Mouse (Mus musculus): Measurements from ENCODE around the gene Iglon5. TPM values are rescaled to one million over a fixed set of nuclear protein-coding genes. Genes with fewer than 3 reads are reported as not detected.

Gene Iglon5
- polyA plus RNA-seq, 1 experiment from 2014 or later: 0.56 TPM

DNA sequence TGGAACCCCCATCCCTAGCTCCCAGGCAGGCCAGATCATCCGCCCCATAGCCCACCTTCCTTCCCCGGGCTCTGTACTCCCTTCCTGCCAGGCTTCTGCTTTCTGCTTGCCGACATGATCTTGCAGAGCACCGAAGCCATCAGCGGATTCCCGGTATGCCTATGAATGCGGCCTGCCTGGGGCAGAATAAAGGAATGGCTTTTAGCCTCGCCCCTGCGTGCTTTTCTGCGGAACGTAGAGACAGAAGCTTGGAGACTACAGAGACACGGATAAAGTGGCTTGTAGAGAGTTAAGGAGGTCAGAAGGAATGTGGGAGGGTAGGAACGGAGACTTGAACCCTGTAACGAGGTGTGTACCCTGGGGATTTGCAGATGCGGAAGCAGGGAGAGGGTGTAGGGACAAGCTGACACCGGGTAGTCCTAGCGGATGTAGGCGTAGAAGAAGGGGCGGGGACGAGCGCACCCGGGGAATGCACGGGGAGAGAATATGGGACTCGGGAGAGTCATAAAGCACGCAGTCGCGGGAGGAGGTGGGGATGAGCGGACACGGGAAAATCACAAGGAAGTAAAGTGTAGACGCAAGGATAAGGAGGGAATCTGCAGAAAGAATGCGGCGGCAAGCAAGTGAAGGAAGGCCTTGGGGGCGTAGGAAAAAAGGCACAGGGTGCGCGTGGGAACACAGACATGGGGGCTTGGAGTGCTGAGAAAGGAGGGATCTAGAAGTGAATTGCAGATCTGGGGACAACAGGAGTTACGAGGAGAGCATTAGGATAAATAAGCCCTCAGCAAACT lies 46.6 kb downstream of the Iglon5 start:
- peaks cover 12% of the 10 kb centered on the region for H3K4me1 ChIP-seq (ENCODE audit: control insufficient read depth, insufficient read depth, low read length)
- H3K9me3 ChIP-seq (ENCODE audit: control insufficient read depth, low read length): no peaks in the 10 kb centered on the region
- ATAC-seq (ENCODE audit: low read depth) (peak; percentile 92), DNase-seq (ENCODE audit: low spot score) (peak; percentile 87)
- peak overlapping the region; percentile 56 for H3K4me3 ChIP-seq (ENCODE audit: low read depth, low read length)
- no peaks in the 10 kb centered on the region for H3K27me3 ChIP-seq (replicated peaks; ENCODE audit: control insufficient read depth, insufficient read depth, low read length)
- under 1% methylated on average over 36 of the region's 36 CpGs for WGBS
- peak overlapping the region; percentile 65 for H3K9ac ChIP-seq (ENCODE audit: low read depth, low read length)
- H3K27ac ChIP-seq (replicated peaks; ENCODE audit: low read depth, low read length): peak overlapping the region; percentile 96
- H3K36me3 ChIP-seq (ENCODE audit: control insufficient read depth, insufficient read depth, low read length): no peaks in the 10 kb centered on the region
- H3K4me2 ChIP-seq (ENCODE audit: low read depth, low read length): peak overlapping the region; percentile 76

DNA sequence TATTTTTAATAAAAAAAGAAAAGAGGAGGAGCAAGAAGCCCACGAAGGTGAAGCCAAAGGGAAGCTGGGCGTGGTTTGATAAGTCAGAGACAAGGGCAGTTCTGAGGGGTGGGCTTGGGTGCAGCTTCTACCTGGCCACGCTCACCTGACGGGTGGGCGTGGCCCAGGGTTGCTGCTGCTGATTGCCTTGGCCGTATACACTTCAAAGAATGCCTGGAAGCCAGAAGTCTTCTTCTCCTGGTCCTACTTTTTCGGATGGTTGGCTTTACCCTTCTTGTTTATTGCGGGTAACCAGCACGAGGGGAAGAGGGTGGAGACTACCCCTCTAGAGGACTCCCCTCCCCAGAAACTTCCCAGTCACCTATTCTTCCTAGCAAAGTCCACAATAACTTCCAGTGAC lies 47.2 kb downstream of the Iglon5 start:
- peak overlapping the region; percentile 76 for H3K4me2 ChIP-seq (ENCODE audit: low read depth, low read length)
- H3K4me3 ChIP-seq (ENCODE audit: low read depth, low read length): peak overlapping the region; percentile 56
- DNase-seq (ENCODE audit: low spot score) (peak; percentile 13), ATAC-seq (ENCODE audit: low read depth) (no peak)
- H3K4me1 ChIP-seq (ENCODE audit: control insufficient read depth, insufficient read depth, low read length): peaks cover 12% of the 10 kb centered on the region
- H3K9ac ChIP-seq (ENCODE audit: low read depth, low read length): peak overlapping the region; percentile 65
- no peaks in the 10 kb centered on the region for H3K9me3 ChIP-seq (ENCODE audit: control insufficient read depth, low read length)
- H3K27ac ChIP-seq (replicated peaks; ENCODE audit: low read depth, low read length): peak overlapping the region; percentile 96
- no peaks in the 10 kb centered on the region for H3K27me3 ChIP-seq (replicated peaks; ENCODE audit: control insufficient read depth, insufficient read depth, low read length)
- no peaks in the 10 kb centered on the region for H3K36me3 ChIP-seq (ENCODE audit: control insufficient read depth, insufficient read depth, low read length)
- WGBS: 16% methylated on average over 9 of the region's 9 CpGs

GRCm38 (mm10) chr7:43441071-43441470 lies 48.8 kb downstream of the Iglon5 start:
- ATAC-seq (ENCODE audit: low read depth) (no peak), DNase-seq (ENCODE audit: low spot score) (no peak)
- Histone ChIP-seq H3K9me3 (ENCODE audit: control insufficient read depth, low read length) (no peaks in the 10 kb centered on the region), H3K4me3 (ENCODE audit: low read depth, low read length) (no peak overlapping the region), H3K4me2 (ENCODE audit: low read depth, low read length) (no peak overlapping the region), H3K27ac (replicated peaks; ENCODE audit: low read depth, low read length) (no peak overlapping the region), H3K4me1 (ENCODE audit: control insufficient read depth, insufficient read depth, low read length) (peaks cover 12% of the 10 kb centered on the region), H3K9ac (ENCODE audit: low read depth, low read length) (no peak overlapping the region), H3K27me3 (replicated peaks; ENCODE audit: control insufficient read depth, insufficient read depth, low read length) (no peaks in the 10 kb centered on the region), H3K36me3 (ENCODE audit: control insufficient read depth, insufficient read depth, low read length) (no peaks in the 10 kb centered on the region)
- 84% methylated on average over 3 of the region's 3 CpGs for WGBS

- Histone ChIP-seq H3K4me2 (ENCODE audit: low read depth, low read length) (no peak within 1 kb of the TSS), H3K4me1 (ENCODE audit: control insufficient read depth, insufficient read depth, low read length) (peaks cover 12% of the 10 kb centered on the region), H3K9me3 (ENCODE audit: control insufficient read depth, low read length) (no peaks in the 10 kb centered on the region), H3K9ac (ENCODE audit: low read depth, low read length) (no peak within 1 kb of the TSS), H3K4me3 (ENCODE audit: low read depth, low read length) (no peak within 1 kb of the TSS), H3K36me3 (ENCODE audit: control insufficient read depth, insufficient read depth, low read length) (no peaks in the 10 kb centered on the region), H3K27ac (replicated peaks; ENCODE audit: low read depth, low read length) (no peak within 1 kb of the TSS), H3K27me3 (replicated peaks; ENCODE audit: control insufficient read depth, insufficient read depth, low read length) (no peaks in the 10 kb centered on the region)
- ATAC-seq (ENCODE audit: low read depth) (no peak), DNase-seq (ENCODE audit: low spot score) (no peak)
- 85% methylated on average over 5 of the region's 6 CpGs for WGBS
Observed at GRCm38 (mm10) chr7:43440482-43440881, 49.4 kb downstream of the Iglon5 start, which contains the start of gene Cldnd2. Cldnd2 (plus strand) TSS chr7:43440782.

- no peaks in the 10 kb centered on the region for H3K9me3 ChIP-seq (ENCODE audit: control insufficient read depth, low read length)
- H3K4me2 ChIP-seq (ENCODE audit: low read depth, low read length): no peak overlapping the region
- no peak overlapping the region for H3K27ac ChIP-seq (replicated peaks; ENCODE audit: low read depth, low read length)
- no peak overlapping the region for H3K4me3 ChIP-seq (ENCODE audit: low read depth, low read length)
- 79% methylated on average over 4 of the region's 4 CpGs for WGBS
- DNase-seq (ENCODE audit: low spot score) (no peak), ATAC-seq (ENCODE audit: low read depth) (no peak)
- H3K9ac ChIP-seq (ENCODE audit: low read depth, low read length): no peak overlapping the region
- peaks cover 4% of the 10 kb centered on the region; the same call in 1 of the 2 replicates for H3K4me1 ChIP-seq (ENCODE audit: control insufficient read depth, insufficient read depth, low read length)
- H3K36me3 ChIP-seq (ENCODE audit: control insufficient read depth, insufficient read depth, low read length): no peaks in the 10 kb centered on the region
- no peaks in the 10 kb centered on the region for H3K27me3 ChIP-seq (replicated peaks; ENCODE audit: control insufficient read depth, insufficient read depth, low read length)
Observed at GRCm38 (mm10) chr7:43438611-43439010, 51.3 kb downstream of the Iglon5 start.

GRCm38 (mm10) chr7:43436341-43437255 lies 53.3 kb downstream of the Iglon5 start, which contains the start of gene Nkg7:
Nkg7 (plus strand) TSS chr7:43437073.
- H3K27me3 ChIP-seq (replicated peaks; ENCODE audit: control insufficient read depth, insufficient read depth, low read length): no peaks in the 10 kb centered on the region
- no peaks in the 10 kb centered on the region for H3K36me3 ChIP-seq (ENCODE audit: control insufficient read depth, insufficient read depth, low read length)
- DNase-seq (ENCODE audit: low spot score) (no peak), ATAC-seq (ENCODE audit: low read depth) (no peak)
- 76% methylated on average over 10 of the region's 10 CpGs for WGBS
- H3K4me1 ChIP-seq (ENCODE audit: control insufficient read depth, insufficient read depth, low read length): no peaks in the 10 kb centered on the region
- no peak within 1 kb of the TSS for H3K9ac ChIP-seq (ENCODE audit: low read depth, low read length)
- H3K4me3 ChIP-seq (ENCODE audit: low read depth, low read length): no peak within 1 kb of the TSS
- no peak within 1 kb of the TSS for H3K4me2 ChIP-seq (ENCODE audit: low read depth, low read length)
- no peaks in the 10 kb centered on the region for H3K9me3 ChIP-seq (ENCODE audit: control insufficient read depth, low read length)
- H3K27ac ChIP-seq (replicated peaks; ENCODE audit: low read depth, low read length): no peak within 1 kb of the TSS

- H3K4me2 ChIP-seq (ENCODE audit: low read depth, low read length): no peak overlapping the region
- 79% methylated on average over 5 of the region's 5 CpGs for WGBS
Observed at GRCm38 (mm10) chr7:43434676-43435075, 55.2 kb downstream of the Iglon5 start.

DNA sequence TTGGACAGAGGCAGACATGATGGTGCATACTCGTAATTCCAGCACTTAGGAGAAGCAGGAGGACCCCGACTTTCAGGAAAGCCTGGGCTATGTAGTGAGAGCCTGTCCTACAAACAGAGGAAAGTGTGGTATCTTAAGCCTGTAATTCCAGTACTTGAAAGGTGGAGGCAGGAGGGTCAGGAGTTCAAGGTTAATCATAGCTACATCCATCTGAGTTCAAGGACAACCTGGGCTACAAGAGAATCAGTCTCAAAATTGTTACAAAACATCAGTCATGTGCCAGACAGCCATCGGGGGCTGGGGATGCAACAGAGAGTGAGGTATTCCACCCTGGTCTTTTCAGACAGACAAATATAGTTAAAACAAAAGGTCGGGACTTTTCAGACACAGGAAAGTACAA lies 57.0 kb downstream of the Iglon5 start:
- WGBS: 67% methylated on average over 4 of the region's 4 CpGs

More at GRCm38 (mm10) chr7:43434676-43435075, 55.2 kb downstream of the Iglon5 start:
- no peaks in the 10 kb centered on the region for H3K36me3 ChIP-seq (ENCODE audit: control insufficient read depth, insufficient read depth, low read length)
- H3K9ac ChIP-seq (ENCODE audit: low read depth, low read length): no peak overlapping the region
- H3K4me1 ChIP-seq (ENCODE audit: control insufficient read depth, insufficient read depth, low read length): no peaks in the 10 kb centered on the region
- H3K27me3 ChIP-seq (replicated peaks; ENCODE audit: control insufficient read depth, insufficient read depth, low read length): no peaks in the 10 kb centered on the region
- no peak overlapping the region for H3K4me3 ChIP-seq (ENCODE audit: low read depth, low read length)
- no peak overlapping the region for H3K27ac ChIP-seq (replicated peaks; ENCODE audit: low read depth, low read length)
- DNase-seq (ENCODE audit: low spot score) (no peak), ATAC-seq (ENCODE audit: low read depth) (no peak)
- no peaks in the 10 kb centered on the region for H3K9me3 ChIP-seq (ENCODE audit: control insufficient read depth, low read length)

More for the DNA sequence above, 57.0 kb downstream of the Iglon5 start:
- H3K27ac ChIP-seq (replicated peaks; ENCODE audit: low read depth, low read length): no peak overlapping the region
- no peaks in the 10 kb centered on the region for H3K4me1 ChIP-seq (ENCODE audit: control insufficient read depth, insufficient read depth, low read length)
- H3K9ac ChIP-seq (ENCODE audit: low read depth, low read length): no peak overlapping the region
- H3K9me3 ChIP-seq (ENCODE audit: control insufficient read depth, low read length): no peaks in the 10 kb centered on the region
- ATAC-seq (ENCODE audit: low read depth): no peak
- no peak for DNase-seq (ENCODE audit: low spot score)
- H3K36me3 ChIP-seq (ENCODE audit: control insufficient read depth, insufficient read depth, low read length): no peaks in the 10 kb centered on the region
- no peak overlapping the region for H3K4me2 ChIP-seq (ENCODE audit: low read depth, low read length)
- H3K4me3 ChIP-seq (ENCODE audit: low read depth, low read length): no peak overlapping the region
- H3K27me3 ChIP-seq (replicated peaks; ENCODE audit: control insufficient read depth, insufficient read depth, low read length): no peaks in the 10 kb centered on the region

Measured in embryonic facial prominence, embryonic 14.5 days (tissue).